Mouse (Mus musculus) thymus, adult 18-20 months (tissue): ENCODE data around the gene Dera.

ENCODE experiments used
- DNase-seq, 2 experiments: peaks; one replicate each; pipeline ENCODE4 v3.0.0; 2022; ENCODE audit warnings: mixed read lengths in 2 of 2

The Dera gene

DNA sequence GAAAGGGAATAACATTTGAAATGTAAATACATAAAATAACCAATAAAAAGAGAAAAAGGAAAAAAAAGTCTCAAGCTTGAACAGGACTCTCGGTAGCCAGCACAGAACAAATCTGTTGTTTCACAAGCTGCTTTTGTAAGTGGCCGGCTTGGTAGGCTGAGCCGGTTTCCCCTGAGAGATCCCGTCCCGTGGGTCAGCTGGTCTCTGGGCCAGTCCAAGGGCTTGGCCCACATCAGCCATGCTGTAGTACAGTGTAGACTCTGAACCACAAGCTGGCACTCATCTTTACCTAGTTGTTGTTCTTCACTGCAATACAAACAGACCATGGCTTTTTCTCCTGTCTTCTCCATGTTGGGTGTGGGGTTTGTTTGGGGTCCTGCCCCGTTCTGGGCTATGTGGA, 53.0 kb downstream of the Dera start:
- DNase-seq: no peak

DNA sequence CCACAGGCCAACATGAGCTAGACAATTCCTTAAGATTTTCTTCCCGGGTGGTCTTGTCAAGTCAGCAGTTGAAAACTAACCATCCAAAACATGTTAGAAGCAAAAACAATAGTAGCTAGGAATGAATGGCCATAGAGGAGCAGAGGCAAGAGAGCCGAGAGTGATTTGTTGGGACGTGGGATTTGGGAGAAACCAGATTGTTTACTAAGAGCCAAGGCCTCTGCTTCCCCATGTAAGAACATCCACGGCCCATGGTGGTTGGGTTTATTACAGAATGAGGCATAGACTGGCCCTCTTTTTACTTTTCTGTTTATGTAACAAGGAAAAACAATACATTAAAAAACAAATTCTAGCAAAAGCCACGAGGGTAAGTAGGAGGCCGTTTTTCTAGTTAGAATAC, 54.4 kb downstream of the Dera start:
- DNase-seq: no peak

DNA sequence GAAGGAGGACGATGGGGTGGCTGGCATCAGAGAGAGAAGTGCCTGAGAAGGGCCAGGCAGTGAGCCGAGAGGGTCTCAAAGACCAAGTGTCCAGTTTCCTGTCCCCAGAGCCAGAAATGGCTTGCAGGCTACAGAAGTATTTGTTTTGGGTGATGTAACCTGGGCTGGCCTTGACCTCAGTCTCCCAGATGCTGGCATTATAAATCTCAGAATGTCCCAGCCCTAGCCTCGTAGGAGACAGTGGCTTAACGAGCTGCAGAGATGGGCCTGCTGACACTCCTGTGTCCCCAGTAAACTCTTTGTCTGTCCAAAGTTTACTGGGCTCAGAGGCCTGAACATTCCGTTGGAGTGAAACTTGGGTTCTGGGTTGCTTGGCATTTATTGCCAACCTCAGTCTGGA, 55.8 kb downstream of the Dera start:
- DNase-seq: no peak

DNA sequence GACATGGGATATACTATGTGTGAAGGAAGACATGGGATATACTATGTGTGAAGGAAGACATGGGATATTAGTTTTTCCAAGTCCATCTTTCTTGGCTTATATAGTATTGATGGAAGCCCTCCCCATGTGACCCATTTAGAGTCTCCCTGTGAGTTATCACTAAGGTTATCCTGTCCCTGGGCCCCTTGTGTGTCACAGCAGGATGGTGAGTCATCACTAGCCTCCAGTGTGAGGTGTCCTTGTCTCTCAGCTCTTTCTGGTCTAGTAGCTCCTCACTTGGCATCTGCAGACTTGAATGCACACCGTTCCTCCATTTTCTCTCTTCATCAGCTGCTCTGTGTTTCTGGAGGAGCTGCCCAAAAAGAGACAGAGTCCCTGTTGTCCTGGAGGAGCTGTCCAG, 59.7 kb downstream of the Dera start:
- no peak for DNase-seq

DNA sequence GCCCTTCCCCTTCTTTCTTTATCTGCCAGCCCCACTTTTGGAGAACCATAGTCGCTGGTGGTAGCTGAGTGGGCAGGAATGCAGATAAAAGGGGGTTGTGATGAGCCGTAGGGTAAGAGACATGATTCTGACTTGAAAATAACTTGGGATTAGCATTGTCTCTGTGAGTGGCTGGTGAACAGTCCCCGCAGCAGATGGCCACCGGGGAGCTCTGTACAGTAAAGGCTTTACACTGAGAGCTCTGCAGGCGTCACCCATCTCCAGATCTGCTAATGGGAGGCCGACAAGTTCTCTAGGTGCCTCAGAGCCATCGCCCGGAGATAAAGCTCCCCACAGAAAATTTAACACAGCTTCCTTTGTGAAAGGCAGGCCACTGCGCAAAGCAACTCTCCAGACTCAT, 62.2 kb downstream of the Dera start:
- DNase-seq: no peak

DNA sequence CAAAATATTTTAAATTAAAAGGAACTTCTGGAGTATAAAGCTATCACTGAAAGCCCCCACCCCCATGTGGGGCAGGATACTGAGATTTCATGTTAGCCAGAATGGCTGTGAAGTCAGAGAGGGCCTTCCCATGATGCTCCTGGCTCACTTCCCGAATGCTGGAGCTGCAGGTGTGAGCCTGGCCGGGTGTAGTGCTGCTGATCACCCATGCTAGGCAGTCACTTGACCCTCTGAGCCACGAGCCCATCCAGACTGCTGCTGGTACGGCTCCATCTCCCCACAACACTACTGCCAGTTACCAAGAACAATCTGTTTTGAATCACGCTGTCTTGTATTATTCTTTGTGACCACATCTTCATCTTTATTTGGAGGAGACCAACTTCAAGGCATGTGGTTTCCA, 68.2 kb downstream of the Dera start:
- DNase-seq: no peak

DNA sequence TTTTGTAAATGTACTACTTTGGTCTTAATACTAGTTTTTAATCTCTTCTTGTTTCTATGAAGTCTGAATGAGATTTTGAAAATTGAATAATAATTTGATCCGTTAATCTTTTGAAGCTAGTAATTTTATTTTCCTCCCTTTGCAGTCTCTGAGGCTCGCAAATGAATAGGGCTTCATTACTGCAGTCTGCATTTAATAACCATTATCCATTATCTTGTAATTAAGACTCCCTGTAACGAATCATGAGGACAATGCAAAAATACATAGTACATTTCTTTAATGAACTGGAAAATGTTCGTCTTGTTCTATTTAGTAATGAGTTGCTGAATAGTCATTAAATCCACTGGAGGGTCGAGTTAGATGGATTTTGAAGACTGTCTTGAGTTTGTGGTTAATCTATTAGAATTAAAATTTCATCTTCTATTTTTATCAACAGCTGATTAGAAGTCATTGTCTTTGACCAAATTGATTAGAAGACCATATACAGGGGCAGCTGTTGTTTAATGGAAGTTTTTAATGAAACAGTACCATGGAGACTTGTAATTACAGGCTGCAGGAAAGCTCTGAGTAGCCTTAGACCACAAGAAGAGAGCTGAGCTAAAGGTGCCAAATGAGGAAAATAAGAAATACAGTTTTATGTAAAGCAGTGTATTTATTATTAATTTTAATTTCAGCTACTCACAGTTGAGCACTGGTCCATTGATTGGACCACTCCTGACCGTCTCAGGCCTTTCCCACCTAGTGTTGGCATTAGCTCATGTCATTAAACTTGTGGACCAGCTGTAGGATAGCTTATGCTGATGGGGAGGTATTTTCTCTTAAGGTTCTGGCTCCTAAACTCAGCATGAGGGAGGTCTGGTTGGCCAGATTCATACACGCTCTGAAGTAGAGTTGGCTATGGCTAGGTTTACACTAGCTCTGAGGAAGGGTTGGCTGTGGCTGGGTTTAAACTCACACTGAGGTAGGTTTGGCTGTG, 70.0 kb downstream of the Dera start:
- no peak for DNase-seq

DNA sequence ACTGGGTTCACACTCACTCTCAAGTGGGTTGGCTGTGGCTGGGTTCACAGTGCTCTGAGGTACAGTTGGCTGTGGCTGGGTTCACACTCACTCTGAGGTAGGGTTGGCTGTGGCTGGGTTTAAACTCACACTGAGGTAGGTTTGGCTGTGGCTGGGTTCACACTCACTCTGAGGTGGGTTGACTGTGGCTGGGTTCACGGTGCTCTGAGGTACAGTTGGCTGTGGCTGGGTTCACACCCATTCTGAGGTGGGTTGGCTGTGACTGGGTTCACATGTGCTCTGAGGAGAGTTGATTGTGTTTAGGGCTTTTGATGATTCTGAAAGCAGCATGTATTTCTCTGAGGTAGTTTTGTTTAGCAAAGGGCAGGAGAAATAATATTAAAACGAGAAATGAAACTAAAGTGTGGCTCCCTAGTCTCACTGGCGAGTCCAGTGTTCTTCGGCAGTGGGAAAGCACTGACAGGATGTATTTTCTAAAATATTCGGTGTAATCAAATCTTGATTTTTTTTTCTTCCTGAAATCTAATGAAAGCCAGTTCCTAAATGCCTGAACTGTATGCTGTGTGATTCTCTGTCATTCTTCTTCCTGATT, 70.8 kb downstream of the Dera start:
- no peak for DNase-seq

DNA sequence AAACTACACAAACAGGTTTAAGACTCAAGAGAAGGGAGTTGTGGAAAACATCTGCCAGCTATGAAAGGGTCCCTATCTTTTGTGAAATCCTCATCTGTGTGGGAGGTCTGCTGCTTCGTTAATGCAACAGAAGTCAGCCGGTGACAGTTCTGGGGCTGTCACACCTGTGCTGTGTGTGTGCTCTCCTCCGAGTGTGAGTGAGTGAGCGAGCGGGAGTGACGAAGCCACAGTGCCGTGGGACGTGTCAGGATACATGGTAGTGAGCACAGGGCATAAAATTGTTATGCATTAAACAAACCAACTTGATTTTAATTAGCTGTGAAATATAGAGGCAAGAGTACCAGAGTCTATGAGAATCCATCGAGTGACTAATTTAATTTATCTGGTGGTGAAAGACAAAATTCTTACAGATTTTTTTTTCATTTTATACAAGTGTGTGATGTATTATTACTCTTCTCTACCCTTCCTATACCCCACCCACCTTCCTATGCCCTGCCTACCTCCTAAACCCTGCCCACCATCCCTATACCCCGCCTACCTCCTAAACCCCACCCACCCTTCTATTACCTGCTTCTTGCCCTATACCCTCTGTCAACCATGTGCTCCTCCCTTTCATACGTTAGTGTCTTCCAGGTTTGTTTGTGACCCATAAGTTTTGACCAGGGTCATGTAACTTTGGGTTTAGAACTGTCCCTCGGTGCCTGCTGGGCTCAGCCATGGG, 74.9 kb downstream of the Dera start:
- DNase-seq: no peak

DNA sequence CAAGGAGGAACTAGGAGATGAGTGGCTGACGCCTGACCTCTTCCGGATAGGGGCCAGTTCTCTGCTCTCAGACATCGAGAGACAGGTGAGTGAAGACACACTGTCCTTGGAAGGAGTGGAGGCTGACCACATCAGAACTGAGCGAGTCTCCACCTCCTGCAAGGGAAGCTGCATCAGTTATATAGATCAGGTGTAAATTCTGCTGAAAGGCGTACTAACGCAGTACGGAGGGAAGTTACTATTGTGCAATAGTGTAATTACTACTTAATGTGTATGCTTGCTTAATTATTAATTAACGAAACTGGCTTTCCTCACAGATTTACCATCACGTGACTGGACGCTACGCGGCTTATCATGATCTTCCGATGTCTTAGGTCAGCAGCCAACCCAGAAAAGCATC, 82.5 kb downstream of the Dera start:
- no peak for DNase-seq

DNA sequence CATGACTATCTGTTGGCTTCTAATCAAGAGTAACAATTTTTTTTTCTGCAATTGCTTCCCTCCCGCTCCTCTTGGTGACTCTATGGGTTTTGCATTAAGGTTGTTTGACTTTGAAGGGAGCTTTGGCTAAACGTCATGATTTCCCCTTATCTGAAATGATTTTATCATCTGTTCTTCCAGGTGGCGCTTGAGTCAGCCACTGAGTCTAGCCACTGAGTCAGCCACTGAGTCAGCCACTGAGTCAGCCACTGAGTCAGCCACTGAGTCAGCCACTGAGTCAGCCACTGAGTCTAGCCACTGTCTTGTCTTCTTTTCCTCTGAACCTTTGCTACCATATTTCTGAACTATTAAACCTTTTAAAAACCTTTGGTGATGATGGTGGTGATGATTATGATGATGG, 89.0 kb downstream of the Dera start:
- no peak for DNase-seq

DNA sequence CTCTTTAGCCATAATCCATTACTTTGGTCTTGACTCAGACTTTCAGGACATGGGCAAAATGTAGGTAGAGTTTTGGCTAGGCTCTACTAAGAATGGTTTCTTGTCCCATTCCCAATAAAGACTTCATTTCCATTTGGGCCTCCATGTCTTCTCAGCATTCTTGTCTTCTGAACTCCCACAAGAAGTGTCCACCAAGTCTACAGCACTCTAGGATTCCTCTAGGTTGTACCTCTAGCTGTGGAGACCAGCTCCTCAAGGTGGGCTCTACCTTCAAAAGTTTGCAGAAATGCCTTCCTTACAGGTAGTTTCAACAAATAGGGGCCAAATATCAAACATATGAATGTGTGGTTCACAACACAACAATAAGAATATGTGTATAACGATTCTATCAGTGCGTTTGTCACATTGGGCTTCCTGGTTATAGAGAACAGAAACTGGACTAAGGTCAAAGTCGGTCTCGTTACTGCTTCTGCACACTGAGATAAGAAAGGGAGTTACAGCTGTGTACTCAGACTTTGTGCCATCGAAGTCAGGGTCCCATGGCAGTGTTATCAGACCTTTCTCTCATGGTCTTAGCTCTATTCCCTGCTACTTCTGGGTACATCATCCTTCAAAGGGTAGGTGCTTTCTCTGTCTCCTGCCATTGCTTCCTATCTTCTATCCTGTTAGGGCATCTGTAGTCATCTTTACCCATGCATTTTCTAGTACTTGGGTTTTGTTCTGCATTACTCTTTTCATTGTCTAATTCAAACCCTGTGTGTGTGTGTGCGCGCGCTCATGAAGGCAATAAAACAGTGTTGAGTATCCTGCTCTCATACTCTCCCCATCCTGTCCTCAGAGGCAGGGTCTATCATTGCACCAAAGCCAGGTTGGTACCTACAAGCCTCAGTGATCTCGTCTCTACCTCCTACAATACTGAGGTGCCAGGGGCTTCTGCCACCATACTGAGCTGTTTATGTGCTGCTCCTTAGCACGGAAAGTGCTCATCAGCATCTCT, 103.2 kb downstream of the Dera start:
- no peak for DNase-seq

DNA sequence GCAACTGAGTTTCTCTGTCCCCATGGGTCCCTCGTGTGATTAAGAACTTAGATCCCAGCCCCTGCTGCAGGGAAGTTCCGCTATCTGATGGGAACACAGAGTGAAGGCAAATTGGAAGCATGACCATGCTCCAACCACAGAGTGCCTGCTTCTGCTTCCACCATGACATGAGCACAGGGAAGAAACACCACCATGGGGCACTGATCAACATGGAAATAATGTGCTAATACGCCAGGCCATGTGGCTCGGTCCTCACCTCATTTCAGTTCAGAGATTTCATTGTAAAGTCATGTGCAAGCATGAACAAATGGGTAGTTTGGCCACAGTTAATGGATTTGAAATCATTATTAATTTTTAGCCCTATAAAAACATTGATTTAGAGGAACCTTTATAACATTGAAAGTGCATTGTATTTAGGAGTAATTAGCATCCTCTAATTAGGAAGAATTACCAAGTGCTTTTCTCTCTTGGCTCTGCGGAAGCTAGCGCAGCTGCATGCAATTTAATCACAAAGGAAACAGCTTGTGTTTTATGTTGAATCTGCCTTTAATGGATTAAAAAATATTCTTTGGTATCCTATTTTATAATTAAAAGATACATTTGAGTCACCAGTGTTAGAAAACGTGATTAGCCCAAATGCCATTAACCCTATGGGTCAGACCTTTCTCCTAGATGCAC, 115.7 kb downstream of the Dera start:
- DNase-seq: no peak

DNA sequence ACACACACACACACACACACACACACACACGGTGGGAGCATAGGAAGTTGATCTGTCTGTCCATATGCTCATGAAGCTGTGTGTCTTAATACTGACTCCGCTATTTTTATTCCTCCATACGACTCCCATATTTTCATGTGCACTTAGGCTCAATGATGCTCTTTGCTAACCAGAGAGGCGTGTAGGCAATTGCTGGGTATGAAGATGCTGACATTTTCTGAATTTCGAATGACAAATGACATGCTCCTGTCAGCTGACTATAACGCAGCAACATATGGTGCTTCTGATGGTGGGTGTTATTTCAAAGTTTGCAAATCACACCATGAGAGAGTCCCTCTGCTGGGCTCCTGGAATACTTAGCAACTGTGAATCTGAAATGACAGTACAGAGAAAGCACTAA, 116.3 kb downstream of the Dera start:
- no peak for DNase-seq

DNA sequence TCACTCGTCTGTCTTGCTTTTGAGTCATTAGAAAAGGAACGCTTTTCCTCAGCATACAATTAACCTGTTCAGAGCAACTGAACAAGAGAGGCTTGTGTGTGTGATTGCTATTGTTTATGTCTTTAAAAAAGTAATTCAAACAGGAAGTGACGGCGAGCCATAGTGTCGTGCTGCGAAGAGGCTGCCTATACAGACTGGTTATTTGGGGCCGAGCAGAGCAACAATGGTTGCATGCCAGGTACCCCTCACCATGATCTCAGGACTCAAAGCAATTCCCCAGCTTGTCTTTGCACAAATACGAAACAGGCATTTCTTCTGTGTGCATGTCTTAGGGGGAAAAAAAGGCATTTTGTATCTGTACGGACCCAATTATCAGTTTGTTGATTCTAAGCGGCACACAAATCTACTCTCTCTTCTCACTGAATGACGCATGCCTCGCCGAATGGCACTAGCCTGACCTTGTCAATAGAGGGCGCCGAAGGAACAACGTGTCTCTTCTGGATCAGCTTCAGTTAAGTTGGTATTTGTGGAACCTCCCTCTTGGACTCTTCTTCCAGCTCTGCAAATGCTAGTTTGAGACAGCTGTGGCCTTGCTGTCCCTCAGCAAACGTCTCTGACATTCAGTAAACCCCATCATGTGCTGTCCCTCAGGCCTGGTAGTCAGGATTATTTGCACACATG, 117.8 kb downstream of the Dera start:
- no peak for DNase-seq

DNA sequence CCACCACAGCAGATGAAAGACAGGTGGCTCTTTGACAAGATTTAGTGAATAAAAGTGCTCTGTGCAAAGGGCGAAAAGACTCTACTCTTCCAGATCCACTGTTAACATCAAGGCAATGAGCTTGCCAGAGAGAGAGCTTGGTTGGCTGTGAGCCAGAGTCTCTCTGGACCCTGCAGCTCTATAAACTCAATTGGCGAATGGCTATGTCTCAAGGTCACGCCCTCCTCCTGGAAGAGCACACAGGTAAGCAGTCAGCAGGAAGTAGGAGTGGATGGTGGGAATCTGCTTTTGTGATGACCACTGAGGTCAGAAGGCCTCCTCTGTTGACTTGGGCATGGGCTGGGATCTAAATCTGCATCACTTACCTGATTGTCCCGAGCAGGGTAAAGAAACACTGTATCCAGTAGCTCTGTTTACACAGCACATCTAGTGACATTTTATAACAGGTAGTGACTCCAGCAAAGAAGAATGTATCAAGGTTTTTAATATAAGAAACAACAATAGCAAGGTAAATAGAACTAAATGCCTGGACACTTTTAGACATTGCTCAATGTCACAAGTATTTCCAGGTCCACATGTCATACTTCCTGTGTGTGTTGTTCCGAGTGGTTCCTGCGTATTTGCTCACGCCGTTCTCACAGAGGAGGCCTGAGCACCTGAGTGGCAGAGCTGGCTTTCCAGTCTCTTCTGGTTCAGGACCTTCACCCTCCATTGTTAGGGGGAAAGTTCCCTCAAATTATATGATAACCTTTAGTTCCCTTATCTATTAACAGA, 120.3 kb downstream of the Dera start:
- DNase-seq: no peak

DNA sequence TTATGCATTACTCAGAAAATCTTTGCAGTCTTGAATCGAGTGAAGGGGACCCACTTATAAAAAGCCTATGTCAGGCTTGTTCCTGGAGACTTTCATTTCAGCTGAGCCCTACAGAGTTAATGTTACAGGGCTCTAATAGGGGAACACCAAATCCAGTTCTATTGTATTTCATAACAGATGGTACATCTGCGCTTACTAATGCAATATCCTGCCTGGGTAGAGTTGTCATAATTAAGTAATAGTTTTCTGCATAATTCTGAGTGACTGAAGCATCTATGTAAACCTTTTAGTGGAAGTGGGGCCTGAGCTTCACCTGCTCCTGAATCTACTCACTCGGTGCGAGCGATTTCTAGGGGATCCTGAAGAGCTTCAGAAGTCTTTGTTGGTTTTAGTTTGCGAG, 131.3 kb downstream of the Dera start:
- no peak for DNase-seq

DNA sequence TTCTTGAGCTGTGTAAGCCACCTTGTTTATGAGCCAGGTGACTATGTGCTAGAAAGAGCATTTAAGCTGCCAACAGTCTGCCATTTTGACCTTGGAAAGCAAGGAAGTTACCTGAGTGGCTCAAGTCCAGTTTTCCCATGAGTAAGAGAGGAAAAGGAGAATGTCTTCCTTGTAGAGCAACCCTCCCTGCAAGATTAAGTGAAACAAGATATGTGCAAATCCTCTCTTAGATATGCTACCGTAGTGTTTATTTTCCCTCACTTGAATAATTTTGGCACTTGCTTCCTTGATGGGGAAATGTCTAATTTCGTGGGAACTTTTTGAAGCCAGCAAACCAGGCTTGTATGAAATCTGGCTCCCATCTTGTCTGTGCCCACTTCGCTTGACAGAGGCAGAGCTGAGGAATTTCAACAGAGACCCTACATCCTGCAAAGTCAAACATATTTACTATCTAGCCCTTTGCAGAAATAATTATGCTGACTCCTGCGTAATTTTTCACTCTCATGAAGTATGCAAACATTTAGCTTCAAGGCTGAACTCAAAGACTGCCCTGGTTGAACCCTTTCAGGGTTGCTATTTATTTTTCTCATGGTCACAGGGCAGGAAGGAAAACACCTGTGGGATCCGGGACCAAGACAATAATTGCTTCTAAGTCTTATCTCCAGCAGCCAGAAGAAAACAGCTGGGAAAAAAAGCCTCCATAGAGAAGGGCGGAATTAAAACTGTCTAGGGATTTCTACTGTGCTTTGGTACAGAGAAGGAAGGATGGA, 132.0 kb downstream of the Dera start:
- DNase-seq: no peak

DNA sequence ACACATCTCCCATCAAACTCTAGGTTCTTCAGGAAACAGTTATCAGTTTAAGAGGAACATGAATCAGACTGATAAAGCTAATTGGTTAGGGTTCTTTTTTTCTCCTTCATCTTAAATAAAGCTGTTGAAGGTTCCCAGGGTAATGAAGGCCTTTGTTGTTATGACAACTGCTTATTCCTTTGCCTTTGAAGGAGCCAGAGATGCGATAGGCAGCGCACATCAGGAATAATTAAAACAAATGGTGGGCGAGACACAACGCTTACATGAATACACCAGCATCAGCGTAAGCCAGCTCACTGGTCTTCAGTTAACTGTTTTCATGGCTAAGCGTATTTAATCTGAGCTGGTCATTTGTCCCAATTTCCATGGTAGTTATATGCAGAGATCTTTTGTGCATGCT, 132.9 kb downstream of the Dera start:
- DNase-seq: no peak

DNA sequence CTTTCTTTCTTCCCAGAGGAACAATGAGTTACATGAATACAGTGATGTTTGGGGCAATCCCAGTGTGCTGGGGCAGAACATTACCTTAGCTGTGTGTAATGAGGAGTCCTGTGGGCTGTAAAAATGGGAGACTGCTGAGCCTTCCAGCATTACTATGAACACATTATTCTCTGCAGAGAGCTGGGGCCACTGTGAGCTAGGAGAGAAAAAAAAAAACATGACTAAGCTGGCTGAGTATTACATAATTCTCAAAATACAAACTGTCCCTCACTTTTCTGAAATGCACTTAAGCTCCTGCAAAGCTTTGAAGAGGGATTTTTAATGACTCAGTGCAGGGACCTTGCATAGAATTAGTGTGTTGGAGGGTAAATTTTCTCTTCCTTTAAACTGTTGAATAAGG, 143.3 kb downstream of the Dera start:
- DNase-seq: no peak
